In the genomic region with DNA sequence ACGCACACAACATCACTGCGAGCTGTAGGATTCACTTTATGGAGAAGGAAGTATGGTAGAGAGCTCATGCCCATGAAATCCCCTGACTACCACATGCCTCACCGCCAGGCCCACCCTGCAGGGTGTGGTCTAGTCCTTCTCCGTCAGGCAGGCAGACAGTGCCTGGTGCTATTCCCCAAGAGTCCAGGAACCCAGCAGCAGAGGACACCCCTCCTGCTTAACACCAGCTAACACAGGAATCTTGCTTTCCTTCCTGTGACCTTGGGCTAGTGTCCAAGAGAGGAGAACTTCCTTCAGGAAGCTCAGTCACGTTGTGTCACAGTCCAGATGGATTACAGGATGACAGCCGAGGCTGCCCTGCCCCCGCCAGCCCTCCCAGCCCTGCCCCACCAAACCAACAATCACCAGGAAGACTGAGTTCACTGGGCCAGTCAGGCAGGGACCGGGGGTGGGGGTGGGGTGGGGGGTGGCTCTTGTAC, we compare ENCODE assay signal across 9 mouse cellular contexts. TPM values are rescaled to one million over a fixed set of nuclear protein-coding genes. Genes with fewer than 3 reads are reported as not detected.
A peak's percentile ranks its signal among the peaks of the same experiment; 100 is the strongest.
DNase-seq lines count a peak whose midpoint lies in the region; ATAC-seq and TF ChIP-seq lines count a peak whose summit lies in the region.
"Had no signal": no experiment of that assay in that cellular context is flagged by ENCODE, and none has a peak within 500 bp of the region (broad histone marks: within the 10 kb centered on the region; RNA-seq: fewer than 3 reads in every experiment).

No protein-coding gene starts in this region.

- no peak overlapping the region for H3K4me3 ChIP-seq in kidney, postnatal 0 days (replicated peaks; ENCODE audit: low read depth, low read length)
- H3K4me3 ChIP-seq: limb, embryonic 12.5 days had no signal

- DNase-seq in adrenal gland, adult (ENCODE audit: inconsistent age in 2 of 2, low spot score in 1 of 2), result peak; percentile 64 to 84
- DNase-seq in adrenal gland, postnatal 4 days (ENCODE audit: low spot score in 2 of 2), result no peak
- DNase-seq in heart, adult 9 months (ENCODE audit: low spot score in 2 of 2), result peak; percentile 82 to 92
- peak; percentile 81 for DNase-seq in kidney, postnatal 0 days (ENCODE audit: low spot score)
- peak; percentile 68 for DNase-seq in lung, postnatal 14 days
- DNase-seq in right cerebral cortex, adult 18-20 months, result no peak
- DNase-seq in cerebellum, adult 11 months, result no peak

- no peaks in the 10 kb centered on the region for H3K27me3 ChIP-seq in kidney, postnatal 0 days (ENCODE audit: insufficient read depth, low read length)
- H3K27me3 ChIP-seq: limb, embryonic 12.5 days had no signal

- peak; percentile 91 for ATAC-seq in kidney, postnatal 0 days (replicated peaks; ENCODE audit: low FRiP score, low read depth)
- ATAC-seq in frontal cortex, adult (ENCODE audit: low TSS enrichment), result no peak; the same call in 1 of the 2 replicates

- WGBS in kidney, postnatal 0 days, result 32% methylated on average over 8 of the region's 8 CpGs

- no peak overlapping the region for H3K9ac ChIP-seq in kidney, postnatal 0 days (ENCODE audit: low read depth, low read length)
- H3K9ac ChIP-seq: limb, embryonic 12.5 days had no signal

- H3K27ac ChIP-seq in kidney, postnatal 0 days, result peak overlapping the region; percentile 73
- H3K27ac ChIP-seq: limb, embryonic 12.5 days had no signal

- no peaks in the 10 kb centered on the region for H3K36me3 ChIP-seq in kidney, postnatal 0 days (ENCODE audit: insufficient read depth, low read length)
- H3K36me3 ChIP-seq: limb, embryonic 12.5 days had no signal

- H3K9me3 ChIP-seq in kidney, postnatal 0 days (replicated peaks; ENCODE audit: low read length), result no peaks in the 10 kb centered on the region
- H3K9me3 ChIP-seq: limb, embryonic 12.5 days had no signal

- TF ChIP-seq CTCF in kidney, postnatal 0 days (IDR thresholded peaks at IDR 0.05; ENCODE audit: low read depth), result no peak

- H3K4me2 ChIP-seq in kidney, postnatal 0 days (ENCODE audit: low read length), result no peak overlapping the region
- H3K4me2 ChIP-seq: limb, embryonic 12.5 days had no signal

- H3K4me1 ChIP-seq in kidney, postnatal 0 days (replicated peaks; ENCODE audit: insufficient read depth, low read length), result peaks cover 6% of the 10 kb centered on the region

RNA-seq across cellular contexts. Expression of a gene that starts 9.2 kb away (rescaled TPM):
- 100 to 1,000 TPM; 127 to 134 TPM for total RNA-seq in adrenal gland, postnatal 4 days (2021)
- 27.7 and 31.6 TPM in 2 replicates for polyA plus RNA-seq in kidney, postnatal 0 days (2015; fragmentation: Nextera tagmentation; extraction: Ambion mirVana)

RNA-seq across cellular contexts. Expression of a gene that starts 19.9 kb away (rescaled TPM):
- total RNA-seq in adrenal gland, postnatal 4 days (2021), result 1 to 10 TPM; 1.1 to 3.0 TPM
- polyA plus RNA-seq in kidney, postnatal 0 days (2015; fragmentation: Nextera tagmentation; extraction: Ambion mirVana), result 12.6 and 14.3 TPM in 2 replicates

RNA-seq across cellular contexts. Expression of a gene that starts 30.1 kb away (rescaled TPM):
- 10 to 100 TPM in 1 of 2 experiments, 1 to 10 TPM in 1; 9.6 to 10.4 TPM for total RNA-seq in adrenal gland, postnatal 4 days (2021)
- 25.4 and 25.9 TPM in 2 replicates for polyA plus RNA-seq in kidney, postnatal 0 days (2015; fragmentation: Nextera tagmentation; extraction: Ambion mirVana)

RNA-seq across cellular contexts. Expression of a gene that starts 55.6 kb away (rescaled TPM):
- total RNA-seq in adrenal gland, postnatal 4 days (2021), result 10 to 100 TPM; 17.6 to 25.8 TPM
- polyA plus RNA-seq in kidney, postnatal 0 days (2015; fragmentation: Nextera tagmentation; extraction: Ambion mirVana), result 34.8 and 46.7 TPM in 2 replicates

Comparison
In these comparisons a context has a peak if more than half of its experiments do, and no peak if none do; other contexts are left out.
1. DNase-seq: peak in adrenal gland, adult (2 of 2), heart, adult 9 months (2 of 2), kidney, postnatal 0 days (single experiment) and lung, postnatal 14 days (single experiment); none in adrenal gland, postnatal 4 days (0 of 2), right cerebral cortex, adult 18-20 months (single experiment) and cerebellum, adult 11 months (single experiment).